In genomic region chr4:150164875-150165274, GRCm38 (mm10) we compare ENCODE assay signal across 16 mouse cellular contexts. TPM values are rescaled to one million over a fixed set of nuclear protein-coding genes. Genes with fewer than 3 reads are reported as not detected.
DNase-seq lines count a peak whose midpoint lies in the region; ATAC-seq lines count a peak whose summit lies in the region.
"Had no signal": no experiment of that assay in that cellular context is flagged by ENCODE, and none has a peak within 500 bp of the region (broad histone marks: within the 10 kb centered on the region; RNA-seq: fewer than 3 reads in every experiment).

No protein-coding gene starts in this region.

- H3K9me3 ChIP-seq in heart, embryonic 13.5 days, result peaks cover 16% of the 10 kb centered on the region
- H3K9me3 ChIP-seq in limb, embryonic 10.5 days (replicated peaks), result peaks cover 4% of the 10 kb centered on the region; the same call in 1 of the 2 replicates
- H3K9me3 ChIP-seq: forebrain, embryonic 15.5 days had no signal

- intact Hi-C loops in left cerebral cortex, postnatal 4 days (cut with DNase I), result no loop called here

- no peaks in the 10 kb centered on the region for H3K36me3 ChIP-seq in heart, embryonic 13.5 days
- no peaks in the 10 kb centered on the region for H3K36me3 ChIP-seq in limb, embryonic 10.5 days
- H3K36me3 ChIP-seq: forebrain, embryonic 15.5 days had no signal

- H3K4me2 ChIP-seq in heart, embryonic 13.5 days, result peak overlapping the region; percentile 18
- H3K4me2 ChIP-seq: forebrain, embryonic 15.5 days had no signal

- H3K9ac ChIP-seq in heart, embryonic 13.5 days, result no peak overlapping the region
- H3K9ac ChIP-seq: forebrain, embryonic 15.5 days had no signal

- no peak overlapping the region for H3K27ac ChIP-seq in heart, embryonic 13.5 days (replicated peaks)
- H3K27ac ChIP-seq in limb, embryonic 10.5 days, result no peak overlapping the region
- H3K27ac ChIP-seq: forebrain, embryonic 15.5 days had no signal

- H3K4me1 ChIP-seq in heart, embryonic 13.5 days, result no peaks in the 10 kb centered on the region
- 0 out of 2 replicates have a peak, but pooled peaks cover 5% of the 10 kb centered on the region for H3K4me1 ChIP-seq in limb, embryonic 10.5 days
- H3K4me1 ChIP-seq: forebrain, embryonic 15.5 days had no signal

- WGBS in heart, embryonic 13.5 days, result 29% methylated on average over 13 of the region's 13 CpGs
- 35% methylated on average over 13 of the region's 13 CpGs for WGBS in limb, embryonic 10.5 days

- DNase-seq in heart, adult 18-20 months, result no peak
- peak; percentile 67 for DNase-seq in ES-CJ7 (ENCODE audit: low read depth, low spot score)
- DNase-seq in limb, embryonic 10.5 days (ENCODE audit: low spot score), result no peak
- DNase-seq in lung, postnatal 10 days, result peak; percentile 24
- no peak for DNase-seq in left cerebral cortex, postnatal 4 days
- no peak for DNase-seq in right cerebral cortex, adult 2 months (ENCODE audit: low spot score in 2 of 2)
- DNase-seq in yolk sac, embryonic 10.5 days (ENCODE audit: low spot score), result no peak
- DNase-seq: heart, adult 11 months; layer of hippocampus, postnatal 36 days; right cerebral cortex, postnatal 4 days; thymus, postnatal 36 days had no signal

- no peak for ATAC-seq in heart, embryonic 13.5 days (ENCODE audit: extremely low read depth, insufficient number of reproducible peaks, low FRiP score, low TSS enrichment)
- ATAC-seq: forebrain, embryonic 15.5 days; hindbrain, embryonic 16.5 days had no signal

- H3K27me3 ChIP-seq in heart, embryonic 13.5 days (replicated peaks), result no peaks in the 10 kb centered on the region; the same call in 1 of the 2 replicates
- no peaks in the 10 kb centered on the region for H3K27me3 ChIP-seq in limb, embryonic 10.5 days (ENCODE audit: low read depth, poor library complexity, severe bottlenecking)
- H3K27me3 ChIP-seq: forebrain, embryonic 15.5 days had no signal

- H3K4me3 ChIP-seq in heart, embryonic 13.5 days, result no peak overlapping the region
- H3K4me3 ChIP-seq in limb, embryonic 10.5 days, result 0 out of 2 replicates have a peak overlapping the region, but pooled peaks have one; percentile 2
- H3K4me3 ChIP-seq: forebrain, embryonic 15.5 days had no signal

RNA-seq across cellular contexts. Expression of gene Slc2a7, which starts 16.1 kb away (rescaled TPM):
- polyA plus RNA-seq in heart, embryonic 13.5 days (2015; fragmentation: Nextera tagmentation; extraction: Ambion mirVana), result not detected in 2 replicates
- not detected for total RNA-seq in heart, adult 18-20 months (2021)
- not detected in 2 replicates for polyA plus RNA-seq in limb, embryonic 10.5 days (2016; fragmentation: Nextera tagmentation; extraction: Ambion mirVana)
- total RNA-seq in left cerebral cortex, postnatal 4 days (2021), result not detected
- total RNA-seq: layer of hippocampus, postnatal 36 days had no signal
- polyA plus RNA-seq: forebrain, embryonic 15.5 days; hindbrain, embryonic 16.5 days; neural tube, embryonic 11.5 days had no signal

RNA-seq across cellular contexts. Expression of gene Car6, which starts 36.3 kb away (rescaled TPM):
- polyA plus RNA-seq in heart, embryonic 13.5 days (2015; fragmentation: Nextera tagmentation; extraction: Ambion mirVana), result not detected in 2 replicates
- under 1 TPM in 1 of 2 experiments, not detected in 1; 0.41 TPM for total RNA-seq in heart, adult 18-20 months (2021)
- polyA plus RNA-seq in limb, embryonic 10.5 days (2016; fragmentation: Nextera tagmentation; extraction: Ambion mirVana), result not detected in 2 replicates
- not detected for total RNA-seq in left cerebral cortex, postnatal 4 days (2021)
- polyA plus RNA-seq: forebrain, embryonic 15.5 days; hindbrain, embryonic 16.5 days; neural tube, embryonic 11.5 days had no signal

RNA-seq across cellular contexts. Expression of gene Slc2a5, which starts 45.8 kb away (rescaled TPM):
- polyA plus RNA-seq in heart, embryonic 13.5 days (2015; fragmentation: Nextera tagmentation; extraction: Ambion mirVana), result 1.1 and 1.9 TPM in 2 replicates
- total RNA-seq in heart, adult 18-20 months (2021), result under 1 TPM in 1 of 2 experiments, not detected in 1; 0.41 TPM
- 0.98 and 1.1 TPM in 2 replicates for polyA plus RNA-seq in limb, embryonic 10.5 days (2016; fragmentation: Nextera tagmentation; extraction: Ambion mirVana)
- total RNA-seq in left cerebral cortex, postnatal 4 days (2021), result 1 to 10 TPM; 1.4 to 1.5 TPM
- total RNA-seq: megakaryocyte progenitor cell, adult 5-6 weeks had no signal

Comparison
In these comparisons a context has a peak if more than half of its experiments do, and no peak if none do; other contexts are left out.
1. DNase-seq: peak in ES-CJ7 (single experiment) and lung, postnatal 10 days (single experiment); none in heart, adult 18-20 months (0 of 2), limb, embryonic 10.5 days (single experiment), left cerebral cortex, postnatal 4 days (single experiment), right cerebral cortex, adult 2 months (0 of 2) and yolk sac, embryonic 10.5 days (single experiment).